Mouse (Mus musculus) gastrocnemius, adult 2 months (tissue): ENCODE data around the gene A2ml1. TPM values are rescaled to one million over a fixed set of nuclear protein-coding genes. Genes with fewer than 3 reads are reported as not detected.

Experiments used
- DNase-seq: peaks from one replicate; pipeline ENCODE4 v3.0.0; 2022
- H3K27ac ChIP-seq: fragments of 200-600 bp; 2 replicates; pipeline ENCODE4 v1.8.1; 2022; ENCODE audit warnings: mild to moderate bottlenecking
- H3K4me3 ChIP-seq: fragments of 200-600 bp; 2 replicates; pipeline ENCODE4 v1.8.1; 2022; ENCODE audit warnings: mild to moderate bottlenecking, moderate library complexity
- CTCF ChIP-seq: fragments of 200-600 bp; IDR thresholded peaks from 2 replicates; pipeline ENCODE4 v1.8.1; 2022; ENCODE audit warnings: antibody characterized with exemption, mild to moderate bottlenecking, moderate library complexity
- intact Hi-C: fragments of 180-260 bp; cut with DNase I; formaldehyde crosslinking; loops from one replicate; pipeline ENCODE4 v1.15.1; 2025
- total RNA-seq, 2 experiments: library from RNA; stranded (reverse); gene quantifications; 2 replicates each; pipeline ENCODE4 v1.2.3; 2021

Gene A2ml1
- total RNA-seq, 2 experiments from 2014 or later = not detected

GRCm38 (mm10) chr6:128490141-128490540 is 91.3 kb downstream of the A2ml1 start:
- H3K4me3 ChIP-seq = no peak overlapping the region
- no peak overlapping the region for H3K27ac ChIP-seq
- TF ChIP-seq CTCF = no peak
- no peak for DNase-seq
- intact Hi-C loops = no loop called here

Other genes with a start within 250 kb of the A2ml1 start
- 1 to 10 TPM; 5.9 to 6.6 TPM for gene Tulp3, start 225.8 kb downstream of the A2ml1 start, total RNA-seq
- 1 to 10 TPM; 5.0 to 6.0 TPM for gene Rhno1, start 218.7 kb downstream of the A2ml1 start, total RNA-seq
- gene Foxm1, start 218.6 kb downstream of the A2ml1 start, total RNA-seq = under 1 TPM; 0.10 to 0.22 TPM
- not detected for gene Tex52, start 206.2 kb downstream of the A2ml1 start, total RNA-seq
- gene Gm44596, start 206.1 kb downstream of the A2ml1 start, total RNA-seq = not detected
- 1 to 10 TPM; 1.5 to 1.7 TPM for gene Nrip2, start 182.3 kb downstream of the A2ml1 start, total RNA-seq
- 10 to 100 TPM; 15.3 to 16.3 TPM for gene Itfg2, start 156.7 kb downstream of the A2ml1 start, total RNA-seq
- gene Fkbp4, start 142.9 kb downstream of the A2ml1 start, total RNA-seq = 100 to 1,000 TPM; 105 to 165 TPM
- not detected for gene Pzp, start 54.9 kb downstream of the A2ml1 start, total RNA-seq
- not detected for gene Klrb1a, start 41.9 kb upstream of the A2ml1 start, total RNA-seq
- not detected for gene Clec2h, start 80.8 kb upstream of the A2ml1 start, total RNA-seq
- not detected for gene Klrb1, start 141.5 kb upstream of the A2ml1 start, total RNA-seq
- gene Klrb1c, start 207.6 kb upstream of the A2ml1 start, total RNA-seq = not detected
- gene Gm44511, start 244.7 kb upstream of the A2ml1 start, total RNA-seq = not detected
- not detected for gene Klrb1b, start 244.7 kb upstream of the A2ml1 start, total RNA-seq